Mouse (Mus musculus): ENCODE results near the gene Tmem106b. TPM values are rescaled to one million over a fixed set of nuclear protein-coding genes. Genes with fewer than 3 reads are reported as not detected.

Tmem106b gene
- polyA plus RNA-seq, 1 experiment from 2014 or later: 31.9 TPM

DNA sequence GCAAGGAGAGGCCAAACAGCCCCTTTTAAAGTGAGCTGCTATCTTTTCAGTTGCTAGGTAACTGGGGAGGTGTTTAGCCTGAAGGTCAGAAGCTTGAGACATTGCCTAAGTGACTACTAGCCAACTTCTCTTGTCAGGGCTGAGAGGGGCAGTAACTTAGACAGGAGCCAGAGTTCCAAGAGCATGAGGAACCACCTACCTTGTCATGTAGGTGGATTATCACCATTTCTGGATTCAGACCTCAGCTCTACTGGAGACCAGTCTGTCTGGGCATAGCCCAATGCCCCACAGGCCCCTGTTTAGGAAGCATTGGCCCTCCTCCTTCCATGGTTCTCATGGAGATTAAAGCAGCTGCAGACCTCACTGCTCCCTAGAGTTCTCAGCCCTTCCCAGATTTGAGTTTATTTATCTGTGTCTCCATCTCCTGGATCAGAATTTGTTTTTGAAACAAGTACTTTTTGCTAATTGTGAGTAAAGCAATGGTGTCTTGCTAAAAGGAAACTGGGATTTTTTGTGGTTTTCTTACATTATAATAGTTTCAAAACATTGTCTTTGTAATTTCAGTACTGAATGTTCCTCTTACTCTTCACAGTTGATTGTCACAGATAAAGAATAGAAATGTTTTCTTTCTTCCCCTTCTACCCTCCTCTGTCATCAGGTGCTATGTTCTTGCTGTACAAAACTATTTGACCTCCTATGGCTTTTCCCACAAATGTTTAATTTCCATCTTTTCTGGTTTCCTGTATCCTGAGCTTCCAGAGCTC, 8.1 kb upstream of the Tmem106b start:
- no peak for TF ChIP-seq CTCF (IDR thresholded peaks at IDR 0.05; ENCODE audit: low read depth)
- Histone ChIP-seq H3K36me3 (ENCODE audit: control insufficient read depth, insufficient read depth) (no peaks in the 10 kb centered on the region), H3K9me3 (ENCODE audit: control insufficient read depth) (no peaks in the 10 kb centered on the region), H3K4me3 (ENCODE audit: low read depth, low read length) (no peak overlapping the region), H3K27me3 (replicated peaks; ENCODE audit: control insufficient read depth, insufficient read depth, low read length) (no peaks in the 10 kb centered on the region), H3K9ac (ENCODE audit: low read depth, low read length) (no peak overlapping the region), H3K4me2 (replicated peaks; ENCODE audit: low read depth) (no peak overlapping the region), H3K4me1 (replicated peaks; ENCODE audit: control insufficient read depth, insufficient read depth, low read length) (no peaks in the 10 kb centered on the region), H3K27ac (ENCODE audit: low read depth, low read length) (no peak overlapping the region)
- ATAC-seq: no peak

- Histone ChIP-seq H3K27me3 (replicated peaks; ENCODE audit: control insufficient read depth, insufficient read depth, low read length) (no peaks in the 10 kb centered on the region), H3K4me3 (ENCODE audit: low read depth, low read length) (no peak overlapping the region), H3K9me3 (ENCODE audit: control insufficient read depth) (no peaks in the 10 kb centered on the region), H3K4me1 (replicated peaks; ENCODE audit: control insufficient read depth, insufficient read depth, low read length) (no peaks in the 10 kb centered on the region), H3K36me3 (ENCODE audit: control insufficient read depth, insufficient read depth) (no peaks in the 10 kb centered on the region), H3K9ac (ENCODE audit: low read depth, low read length) (no peak overlapping the region), H3K27ac (ENCODE audit: low read depth, low read length) (no peak overlapping the region), H3K4me2 (replicated peaks; ENCODE audit: low read depth) (no peak overlapping the region)
- TF ChIP-seq CTCF (IDR thresholded peaks at IDR 0.05; ENCODE audit: low read depth): no peak
- ATAC-seq: no peak
- WGBS: 75% methylated on average over 4 of the region's 4 CpGs
Observed at GRCm38 (mm10) chr6:13062063-13062462, 7.5 kb upstream of the Tmem106b start.

- H3K9me3 ChIP-seq (ENCODE audit: control insufficient read depth): no peaks in the 10 kb centered on the region
- H3K9ac ChIP-seq (ENCODE audit: low read depth, low read length): no peak overlapping the region
- no peaks in the 10 kb centered on the region for H3K36me3 ChIP-seq (ENCODE audit: control insufficient read depth, insufficient read depth)
- no peak overlapping the region for H3K27ac ChIP-seq (ENCODE audit: low read depth, low read length)
- TF ChIP-seq CTCF (IDR thresholded peaks at IDR 0.05; ENCODE audit: low read depth): no peak
- no peaks in the 10 kb centered on the region for H3K4me1 ChIP-seq (replicated peaks; ENCODE audit: control insufficient read depth, insufficient read depth, low read length)
- ATAC-seq: no peak
- 30% methylated on average over 2 of the region's 2 CpGs for WGBS
- no peak overlapping the region for H3K4me3 ChIP-seq (ENCODE audit: low read depth, low read length)
- no peaks in the 10 kb centered on the region for H3K27me3 ChIP-seq (replicated peaks; ENCODE audit: control insufficient read depth, insufficient read depth, low read length)
- H3K4me2 ChIP-seq (replicated peaks; ENCODE audit: low read depth): no peak overlapping the region
Observed at GRCm38 (mm10) chr6:13062691-13063255, 6.8 kb upstream of the Tmem106b start.

DNA sequence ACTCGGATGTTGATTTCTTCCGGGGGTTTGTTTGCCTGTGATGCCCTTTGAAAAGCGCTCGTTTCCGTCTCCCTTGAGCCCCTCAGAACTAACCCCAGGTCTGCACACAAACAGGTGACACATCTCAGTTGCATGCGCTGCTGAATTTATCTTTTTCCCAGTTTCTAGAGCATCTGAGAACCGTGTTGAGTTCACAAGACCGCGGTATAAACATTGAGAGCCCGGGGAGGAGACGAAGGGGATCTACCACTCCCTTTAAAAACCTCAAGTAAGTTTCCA, 527 bp downstream of the Tmem106b start:
- ATAC-seq: peak; percentile 30; the same call in 1 of the 2 replicates
- no peak for TF ChIP-seq CTCF (IDR thresholded peaks at IDR 0.05; ENCODE audit: low read depth)
- Histone ChIP-seq H3K27me3 (replicated peaks; ENCODE audit: control insufficient read depth, insufficient read depth, low read length) (no peaks in the 10 kb centered on the region), H3K9me3 (ENCODE audit: control insufficient read depth) (no peaks in the 10 kb centered on the region), H3K27ac (ENCODE audit: low read depth, low read length) (peak overlapping the region; percentile 77), H3K4me3 (ENCODE audit: low read depth, low read length) (peak overlapping the region; percentile 90), H3K4me2 (replicated peaks; ENCODE audit: low read depth) (peak overlapping the region; percentile 76), H3K36me3 (ENCODE audit: control insufficient read depth, insufficient read depth) (peaks cover 15% of the 10 kb centered on the region; the same call in 1 of the 2 replicates), H3K4me1 (replicated peaks; ENCODE audit: control insufficient read depth, insufficient read depth, low read length) (no peaks in the 10 kb centered on the region), H3K9ac (ENCODE audit: low read depth, low read length) (peak overlapping the region; percentile 90)
- under 1% methylated on average over 11 of the region's 11 CpGs for WGBS

DNA sequence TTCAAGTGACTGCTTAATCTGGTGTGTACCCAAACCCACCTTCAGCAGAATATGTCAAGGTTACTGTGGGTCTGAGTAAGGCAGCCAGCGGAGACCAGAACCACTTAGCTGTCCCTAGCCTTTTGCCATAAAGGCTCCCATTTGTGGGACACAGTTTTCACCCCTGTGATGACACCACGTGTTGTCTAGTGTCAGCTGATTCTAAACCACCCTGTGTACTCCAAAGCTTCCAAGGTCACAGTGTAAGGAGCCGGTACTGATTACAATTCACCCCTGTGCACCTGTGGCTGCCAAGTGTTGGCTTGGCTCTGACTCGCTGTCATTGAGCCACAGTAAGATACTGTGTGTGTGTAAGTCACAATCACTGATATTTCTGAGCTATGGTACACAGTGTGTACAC, 926 bp downstream of the Tmem106b start:
- H3K4me2 ChIP-seq (replicated peaks; ENCODE audit: low read depth): peak overlapping the region; percentile 76
- ATAC-seq: no peak
- no peak for TF ChIP-seq CTCF (IDR thresholded peaks at IDR 0.05; ENCODE audit: low read depth)
- peaks cover 15% of the 10 kb centered on the region; the same call in 1 of the 2 replicates for H3K36me3 ChIP-seq (ENCODE audit: control insufficient read depth, insufficient read depth)
- no peaks in the 10 kb centered on the region for H3K9me3 ChIP-seq (ENCODE audit: control insufficient read depth)
- H3K4me3 ChIP-seq (ENCODE audit: low read depth, low read length): peak overlapping the region; percentile 90
- no peaks in the 10 kb centered on the region for H3K27me3 ChIP-seq (replicated peaks; ENCODE audit: control insufficient read depth, insufficient read depth, low read length)
- WGBS: 43% methylated on average over 4 of the region's 4 CpGs
- H3K27ac ChIP-seq (ENCODE audit: low read depth, low read length): peak overlapping the region; percentile 77
- peak overlapping the region; percentile 90 for H3K9ac ChIP-seq (ENCODE audit: low read depth, low read length)
- no peaks in the 10 kb centered on the region for H3K4me1 ChIP-seq (replicated peaks; ENCODE audit: control insufficient read depth, insufficient read depth, low read length)

- H3K9ac ChIP-seq (ENCODE audit: low read depth, low read length): no peak overlapping the region
- no peak for ATAC-seq
- 94% methylated on average over 4 of the region's 4 CpGs for WGBS
- H3K36me3 ChIP-seq (ENCODE audit: control insufficient read depth, insufficient read depth): peaks cover 27% of the 10 kb centered on the region
- no peak overlapping the region for H3K4me2 ChIP-seq (replicated peaks; ENCODE audit: low read depth)
- no peaks in the 10 kb centered on the region for H3K4me1 ChIP-seq (replicated peaks; ENCODE audit: control insufficient read depth, insufficient read depth, low read length)
- H3K9me3 ChIP-seq (ENCODE audit: control insufficient read depth): no peaks in the 10 kb centered on the region
- no peak overlapping the region for H3K4me3 ChIP-seq (ENCODE audit: low read depth, low read length)
- no peak for TF ChIP-seq CTCF (IDR thresholded peaks at IDR 0.05; ENCODE audit: low read depth)
- H3K27me3 ChIP-seq (replicated peaks; ENCODE audit: control insufficient read depth, insufficient read depth, low read length): no peaks in the 10 kb centered on the region
- H3K27ac ChIP-seq (ENCODE audit: low read depth, low read length): no peak overlapping the region
Observed at GRCm38 (mm10) chr6:13073036-13073435, 3.5 kb downstream of the Tmem106b start.

Data from intestine, postnatal 0 days (tissue).